Mouse (Mus musculus) CD4-positive naive resting alpha-beta T cell, adult 57 days (primary cell): ENCODE results near the gene Aoc1. TPM values are rescaled to one million over a fixed set of nuclear protein-coding genes. Genes with fewer than 3 reads are reported as not detected.

ENCODE experiments used
- total RNA-seq: library from RNA; stranded (reverse); gene quantifications from one replicate; pipeline ENCODE4 v1.2.4, GENCODE M21; 2023

The Aoc1 gene
- total RNA-seq = not detected

DNA sequence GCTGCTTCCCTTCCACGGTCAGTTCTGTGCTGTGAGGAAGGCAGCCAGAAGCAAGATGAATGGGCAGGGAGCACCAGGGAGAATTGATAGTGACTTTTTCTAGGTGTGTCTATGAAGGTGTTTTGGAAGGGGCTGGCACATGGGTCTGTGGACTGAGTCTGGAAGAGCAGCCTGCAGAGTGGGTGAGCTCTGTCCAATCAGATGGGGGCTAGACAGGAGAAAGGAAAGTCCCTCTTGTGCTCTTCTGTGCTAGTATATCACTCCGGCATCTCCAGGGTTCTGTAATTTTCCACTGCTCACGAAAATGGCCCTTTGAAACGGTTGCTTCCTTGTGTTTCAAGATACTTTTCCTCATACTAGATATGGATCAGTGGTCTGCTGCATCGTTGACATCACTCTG is at the start of gene Aoc1:
Aoc1 (plus strand) TSS at position 301 of the 400 bp plus-strand sequence.

GRCm38 (mm10) chr6:48840371-48840969 is 32.2 kb upstream of the Aoc1 start, which contains the start of gene Tmem176a:
Tmem176a (plus strand) TSS chr6:48840919.

DNA sequence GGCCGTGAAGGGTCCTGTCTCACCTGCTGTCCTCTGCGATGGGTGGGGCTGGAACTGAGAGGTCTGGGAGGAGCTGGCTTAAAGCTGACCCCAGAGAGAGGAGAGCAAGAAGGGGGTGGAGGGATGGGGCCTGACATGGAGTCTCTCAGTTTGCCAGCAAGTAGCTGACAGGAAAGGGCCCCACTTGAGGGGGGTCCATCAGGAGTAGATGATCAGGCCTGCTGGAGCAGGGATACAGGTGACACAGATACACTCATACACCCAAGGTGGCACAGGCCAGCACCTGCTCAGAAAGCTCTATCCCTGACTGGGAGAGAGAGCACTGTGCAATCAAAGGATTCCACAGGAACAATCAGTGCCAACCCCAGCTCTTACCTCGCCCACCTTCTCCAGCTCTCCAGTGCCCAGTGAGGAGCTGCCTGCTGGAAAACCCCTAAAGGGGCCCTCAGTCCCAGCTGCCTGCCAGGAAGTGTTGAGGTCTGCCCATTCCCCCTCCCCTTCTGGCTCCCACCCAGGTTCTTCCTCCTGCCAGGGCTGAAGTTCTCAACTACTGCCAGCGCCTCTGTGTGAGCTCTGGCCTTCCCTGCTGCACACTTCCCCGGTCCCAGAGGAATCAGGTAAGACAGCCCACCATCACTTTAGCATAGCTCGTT is 31.6 kb upstream of the Aoc1 start, which contains the start of gene Tmem176b:
Tmem176b (minus strand) TSS at position 524 of the 653 bp plus-strand sequence.

GRCm38 (mm10) chr6:48929595-48929994 is 56.9 kb downstream of the Aoc1 start, which contains the start of gene 1600015I10Rik:
1600015I10Rik (plus strand) TSS chr6:48929895.

Other genes starting within 250 kb of the Aoc1 start
- 1.7 TPM for gene AI854703, start 246.1 kb upstream of the Aoc1 start, total RNA-seq
- 136 TPM for gene Gimap8, start 225.7 kb upstream of the Aoc1 start, total RNA-seq
- 218 TPM for gene Gimap9, start 196.8 kb upstream of the Aoc1 start, total RNA-seq
- gene Gimap4, start 188.3 kb upstream of the Aoc1 start, total RNA-seq = 370 TPM
- 2,141 TPM for gene Gimap6, start 164.7 kb upstream of the Aoc1 start, total RNA-seq
- 19.3 TPM for gene Gm28053, start 154.3 kb upstream of the Aoc1 start, total RNA-seq
- gene Gimap7, start 154.3 kb upstream of the Aoc1 start, total RNA-seq = 37.7 TPM
- gene Gimap1, start 133.8 kb upstream of the Aoc1 start, total RNA-seq = 153 TPM
- gene Gimap5, start 126.7 kb upstream of the Aoc1 start, total RNA-seq = 147 TPM
- gene Gimap3, start 102.0 kb upstream of the Aoc1 start, total RNA-seq = 591 TPM
- gene Tmem176a, start 32.0 kb upstream of the Aoc1 start, total RNA-seq = 6.3 TPM
- 10.0 TPM for gene Tmem176b, start 31.4 kb upstream of the Aoc1 start, total RNA-seq
- gene 1600015I10Rik, start 57.0 kb downstream of the Aoc1 start, total RNA-seq = not detected
- not detected for gene Doxl2, start 102.1 kb downstream of the Aoc1 start, total RNA-seq
- not detected for gene Svs1, start 114.0 kb downstream of the Aoc1 start, total RNA-seq
- 0.68 TPM for gene Gpnmb, start 163.7 kb downstream of the Aoc1 start, total RNA-seq
- gene Malsu1, start 200.9 kb downstream of the Aoc1 start, total RNA-seq = 53.0 TPM